Mouse (Mus musculus): Measurements from ENCODE around the gene Msl2. TPM values are rescaled to one million over a fixed set of nuclear protein-coding genes. Genes with fewer than 3 reads are reported as not detected.

The Msl2 gene
- total and polyA plus RNA-seq, 2 experiments = 9.6 to 13.6 TPM

- 92% methylated on average over 4 of the region's 4 CpGs for WGBS
- Histone ChIP-seq H3K4me1 (ENCODE audit: control insufficient read depth, insufficient read depth, low read length) (peaks cover 11% of the 10 kb centered on the region; the same call in 1 of the 2 replicates), H3K27ac (replicated peaks; ENCODE audit: insufficient read depth, low read depth, low read length) (no peak overlapping the region), H3K27me3 (ENCODE audit: control insufficient read depth, insufficient read depth, low read length) (no peaks in the 10 kb centered on the region), H3K36me3 (ENCODE audit: control insufficient read depth, insufficient read depth, low read length) (no peaks in the 10 kb centered on the region; the same call in 1 of the 2 replicates), H3K9ac (ENCODE audit: low read depth, low read length) (no peak overlapping the region), H3K4me3 (ENCODE audit: insufficient read depth, low read depth, low read length) (no peak overlapping the region), H3K79me2 (ENCODE audit: control insufficient read depth, insufficient read depth, low read length) (no peaks in the 10 kb centered on the region)
- no peak for DNase-seq (ENCODE audit: extremely low read depth, low read depth, low spot score)
- TF ChIP-seq CTCF (IDR thresholded peaks at IDR 0.05; ENCODE audit: low read depth, low read length) (no peak), POLR2A (IDR thresholded peaks at IDR 0.05; ENCODE audit: extremely low read depth, insufficient read depth, low read length) (no peak)
These were observed 39.4 kb downstream of the Msl2 start for GRCm38 (mm10) chr9:101113317-101113716.

GRCm38 (mm10) chr9:101114182-101114884 is 40.4 kb downstream of the Msl2 start:
- Histone ChIP-seq H3K27me3 (ENCODE audit: control insufficient read depth, insufficient read depth, low read length) (no peaks in the 10 kb centered on the region), H3K27ac (replicated peaks; ENCODE audit: insufficient read depth, low read depth, low read length) (no peak overlapping the region), H3K79me2 (ENCODE audit: control insufficient read depth, insufficient read depth, low read length) (no peaks in the 10 kb centered on the region), H3K36me3 (ENCODE audit: control insufficient read depth, insufficient read depth, low read length) (no peaks in the 10 kb centered on the region; the same call in 1 of the 2 replicates), H3K4me1 (ENCODE audit: control insufficient read depth, insufficient read depth, low read length) (peaks cover 11% of the 10 kb centered on the region; the same call in 1 of the 2 replicates), H3K9ac (ENCODE audit: low read depth, low read length) (no peak overlapping the region), H3K4me3 (ENCODE audit: insufficient read depth, low read depth, low read length) (no peak overlapping the region)
- WGBS = 38% methylated on average over 8 of the region's 8 CpGs
- TF ChIP-seq POLR2A (IDR thresholded peaks at IDR 0.05; ENCODE audit: extremely low read depth, insufficient read depth, low read length) = no peak
- no peak for TF ChIP-seq CTCF (IDR thresholded peaks at IDR 0.05; ENCODE audit: low read depth, low read length)
- DNase-seq (ENCODE audit: extremely low read depth, low read depth, low spot score) = peak; percentile 66

- 93% methylated on average over 4 of the region's 4 CpGs for WGBS
- Histone ChIP-seq H3K9ac (ENCODE audit: low read depth, low read length) (no peak overlapping the region), H3K4me1 (ENCODE audit: control insufficient read depth, insufficient read depth, low read length) (no peaks in the 10 kb centered on the region), H3K27ac (replicated peaks; ENCODE audit: insufficient read depth, low read depth, low read length) (no peak overlapping the region), H3K4me3 (ENCODE audit: insufficient read depth, low read depth, low read length) (no peak overlapping the region), H3K79me2 (ENCODE audit: control insufficient read depth, insufficient read depth, low read length) (no peaks in the 10 kb centered on the region), H3K27me3 (ENCODE audit: control insufficient read depth, insufficient read depth, low read length) (no peaks in the 10 kb centered on the region), H3K36me3 (ENCODE audit: control insufficient read depth, insufficient read depth, low read length) (peaks cover 17% of the 10 kb centered on the region)
- no peak for TF ChIP-seq CTCF (IDR thresholded peaks at IDR 0.05; ENCODE audit: low read depth, low read length)
- TF ChIP-seq POLR2A (IDR thresholded peaks at IDR 0.05; ENCODE audit: extremely low read depth, insufficient read depth, low read length) = no peak
- no peak for DNase-seq (ENCODE audit: extremely low read depth, low read depth, low spot score)
These were observed 69.7 kb downstream of the Msl2 start for GRCm38 (mm10) chr9:101143635-101144034.

- no peak overlapping the region for H3K4me3 ChIP-seq (ENCODE audit: insufficient read depth, low read depth, low read length)
- peaks cover 7% of the 10 kb centered on the region; the same call in 1 of the 2 replicates for H3K36me3 ChIP-seq (ENCODE audit: control insufficient read depth, insufficient read depth, low read length)
- TF ChIP-seq POLR2A (IDR thresholded peaks at IDR 0.05; ENCODE audit: extremely low read depth, insufficient read depth, low read length) (no peak), CTCF (IDR thresholded peaks at IDR 0.05; ENCODE audit: low read depth, low read length) (no peak)
- no peaks in the 10 kb centered on the region for H3K79me2 ChIP-seq (ENCODE audit: control insufficient read depth, insufficient read depth, low read length)
- 81% methylated on average over 5 of the region's 5 CpGs for WGBS
- no peaks in the 10 kb centered on the region; the same call in 1 of the 2 replicates for H3K4me1 ChIP-seq (ENCODE audit: control insufficient read depth, insufficient read depth, low read length)
- H3K27me3 ChIP-seq (ENCODE audit: control insufficient read depth, insufficient read depth, low read length) = no peaks in the 10 kb centered on the region
- no peak overlapping the region for H3K9ac ChIP-seq (ENCODE audit: low read depth, low read length)
- H3K27ac ChIP-seq (replicated peaks; ENCODE audit: insufficient read depth, low read depth, low read length) = no peak overlapping the region
- DNase-seq (ENCODE audit: extremely low read depth, low read depth, low spot score) = no peak
These were observed 79.0 kb downstream of the Msl2 start for GRCm38 (mm10) chr9:101152872-101153271.

Other genes starting within 250 kb of the Msl2 start
- gene Pccb, start 39.2 kb upstream of the Msl2 start, total RNA-seq (2014; rRNA removed) = 118 and 119 TPM in 2 replicates
- gene Pccb, start 39.2 kb upstream of the Msl2 start, polyA plus RNA-seq (2012; rRNA removed) = 185 and 192 TPM in 2 replicates
- 10.6 and 14.3 TPM in 2 replicates for gene Ppp2r3a, start 177.7 kb downstream of the Msl2 start, total RNA-seq (2014; rRNA removed)
- 2.1 and 2.3 TPM in 2 replicates for gene Ppp2r3a, start 177.7 kb downstream of the Msl2 start, polyA plus RNA-seq (2012; rRNA removed)

Measured in liver, adult 2 months (tissue).